Mouse (Mus musculus): ENCODE measurements at regions not wholly inside any gene's neighbourhood (a gene's known extent, or its start where the extent isn't known, plus 50 kb on each side); places are given as distances from the start of the nearest gene placed in this dataset.

DNA sequence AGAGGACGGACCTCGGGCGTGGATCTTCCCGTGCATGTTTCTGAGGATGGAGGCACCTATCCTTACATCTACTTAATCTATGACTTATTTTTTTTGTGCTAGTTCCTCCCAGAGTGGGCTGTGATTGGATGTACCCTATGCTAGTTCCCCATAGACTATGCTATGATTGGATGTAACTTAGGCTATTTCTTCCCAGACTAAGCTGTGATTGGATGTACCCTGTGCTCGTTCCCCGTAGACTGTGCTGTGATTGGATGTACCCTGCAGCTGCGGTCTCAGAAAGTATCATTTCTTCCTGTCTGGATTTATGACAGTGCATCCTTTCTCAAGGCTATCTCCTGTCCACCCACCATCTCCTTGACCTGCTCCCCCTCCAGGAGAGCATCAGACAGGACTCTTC is 410.2 kb downstream of the Ptpru start:
- H3K27me3 ChIP-seq (ENCODE audit: control insufficient read depth, insufficient read depth, low read length): no peaks in the 10 kb centered on the region
- H3K4me3 ChIP-seq (ENCODE audit: low read depth, low read length): no peak overlapping the region
- H3K4me2 ChIP-seq (replicated peaks; ENCODE audit: low read depth, low read length): no peak overlapping the region
- H3K4me1 ChIP-seq (ENCODE audit: control insufficient read depth, insufficient read depth, low read length): no peaks in the 10 kb centered on the region
- H3K36me3 ChIP-seq (ENCODE audit: control insufficient read depth, insufficient read depth, low read length): no peaks in the 10 kb centered on the region
- 93% methylated on average over 7 of the region's 7 CpGs for whole genome bisulfite sequencing
- ATAC-seq (ENCODE audit: insufficient number of reproducible peaks, insufficient read depth, low FRiP score, low read depth): no peak
- no peak overlapping the region for H3K27ac ChIP-seq (ENCODE audit: low read length)
- H3K9ac ChIP-seq (replicated peaks; ENCODE audit: low read depth, low read length): no peak overlapping the region
- no peaks in the 10 kb centered on the region for H3K9me3 ChIP-seq (ENCODE audit: control insufficient read depth, low read depth, low read length)

DNA sequence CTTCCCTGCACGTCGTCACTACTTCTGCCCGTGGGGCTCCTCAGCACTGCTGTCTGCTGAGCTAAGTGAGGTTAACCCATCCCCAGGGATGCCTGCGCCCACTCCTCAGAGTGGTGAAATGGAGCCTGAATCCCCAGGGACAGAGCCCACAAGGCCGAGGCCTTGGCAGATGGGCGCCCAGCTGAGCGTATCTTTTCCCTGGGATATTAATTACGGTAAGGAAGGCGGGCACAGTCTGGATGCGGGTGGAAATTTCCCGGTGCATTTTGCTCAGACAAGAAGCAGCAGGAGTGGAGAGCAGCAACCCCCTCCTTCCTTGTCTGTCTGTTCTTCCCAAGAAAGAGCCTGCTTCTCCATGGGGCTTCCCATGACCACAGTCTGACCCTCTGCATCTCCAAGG is 408.7 kb downstream of the Ptpru start:
- Histone ChIP-seq H3K4me3 (ENCODE audit: low read depth, low read length) (no peak overlapping the region), H3K27me3 (ENCODE audit: control insufficient read depth, insufficient read depth, low read length) (no peaks in the 10 kb centered on the region), H3K9me3 (ENCODE audit: control insufficient read depth, low read depth, low read length) (no peaks in the 10 kb centered on the region), H3K27ac (ENCODE audit: low read length) (no peak overlapping the region), H3K36me3 (ENCODE audit: control insufficient read depth, insufficient read depth, low read length) (no peaks in the 10 kb centered on the region), H3K9ac (replicated peaks; ENCODE audit: low read depth, low read length) (no peak overlapping the region), H3K4me2 (replicated peaks; ENCODE audit: low read depth, low read length) (no peak overlapping the region), H3K4me1 (ENCODE audit: control insufficient read depth, insufficient read depth, low read length) (no peaks in the 10 kb centered on the region)
- ATAC-seq (ENCODE audit: insufficient number of reproducible peaks, insufficient read depth, low FRiP score, low read depth): no peak
- 69% methylated on average over 11 of the region's 11 CpGs for WGBS

DNA sequence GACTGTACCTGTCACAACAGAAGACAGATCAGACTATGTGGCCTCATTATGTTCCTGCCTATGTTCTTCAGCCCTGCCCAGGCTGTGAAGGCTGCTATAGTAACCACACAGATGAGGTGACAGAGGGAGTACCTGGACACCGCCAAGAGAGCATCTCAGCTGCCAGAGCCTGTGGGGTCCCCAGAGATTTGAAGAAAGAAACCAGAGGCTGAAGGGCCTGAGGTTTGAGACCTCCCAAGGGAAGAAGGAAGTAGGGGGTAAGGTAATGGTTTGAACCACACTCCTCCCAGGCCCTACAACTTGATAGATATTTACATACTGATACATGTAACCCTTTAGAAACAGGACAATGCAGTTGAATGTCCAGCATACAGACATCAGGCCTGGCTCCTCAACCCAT is 407.7 kb downstream of the Ptpru start:
- H3K9me3 ChIP-seq (ENCODE audit: control insufficient read depth, low read depth, low read length): no peaks in the 10 kb centered on the region
- 82% methylated on average over 1 of the region's 1 CpGs for WGBS
- H3K9ac ChIP-seq (replicated peaks; ENCODE audit: low read depth, low read length): no peak overlapping the region
- no peak overlapping the region for H3K4me2 ChIP-seq (replicated peaks; ENCODE audit: low read depth, low read length)
- H3K4me1 ChIP-seq (ENCODE audit: control insufficient read depth, insufficient read depth, low read length): no peaks in the 10 kb centered on the region
- no peak overlapping the region for H3K4me3 ChIP-seq (ENCODE audit: low read depth, low read length)
- no peaks in the 10 kb centered on the region for H3K27me3 ChIP-seq (ENCODE audit: control insufficient read depth, insufficient read depth, low read length)
- no peaks in the 10 kb centered on the region for H3K36me3 ChIP-seq (ENCODE audit: control insufficient read depth, insufficient read depth, low read length)
- H3K27ac ChIP-seq (ENCODE audit: low read length): no peak overlapping the region
- ATAC-seq (ENCODE audit: insufficient number of reproducible peaks, insufficient read depth, low FRiP score, low read depth): no peak

DNA sequence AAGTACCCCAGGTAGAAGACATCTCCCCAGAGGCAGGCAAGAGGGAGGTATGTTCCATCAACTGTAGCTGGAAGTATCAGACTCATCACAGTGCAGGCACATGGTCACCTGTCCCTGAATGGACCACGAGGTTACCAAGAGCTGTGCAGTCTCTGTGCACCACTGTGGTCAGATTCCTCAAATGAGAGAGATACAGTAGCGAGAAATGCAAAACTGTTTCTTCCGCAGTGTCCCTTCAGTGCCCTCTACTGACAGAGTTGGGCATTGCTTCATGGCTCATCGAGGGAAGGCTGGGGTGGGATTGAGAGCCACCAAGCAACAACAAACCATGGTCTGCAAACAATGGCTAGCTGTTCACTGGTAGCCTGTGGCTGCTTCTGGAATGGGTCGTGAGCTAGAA is 406.9 kb downstream of the Ptpru start:
- WGBS: 11% methylated on average over 5 of the region's 5 CpGs
- Histone ChIP-seq H3K4me1 (ENCODE audit: control insufficient read depth, insufficient read depth, low read length) (no peaks in the 10 kb centered on the region), H3K36me3 (ENCODE audit: control insufficient read depth, insufficient read depth, low read length) (no peaks in the 10 kb centered on the region), H3K27ac (ENCODE audit: low read length) (no peak overlapping the region), H3K4me3 (ENCODE audit: low read depth, low read length) (no peak overlapping the region), H3K27me3 (ENCODE audit: control insufficient read depth, insufficient read depth, low read length) (no peaks in the 10 kb centered on the region), H3K9me3 (ENCODE audit: control insufficient read depth, low read depth, low read length) (no peaks in the 10 kb centered on the region), H3K4me2 (replicated peaks; ENCODE audit: low read depth, low read length) (no peak overlapping the region), H3K9ac (replicated peaks; ENCODE audit: low read depth, low read length) (no peak overlapping the region)
- ATAC-seq (ENCODE audit: insufficient number of reproducible peaks, insufficient read depth, low FRiP score, low read depth): no peak

DNA sequence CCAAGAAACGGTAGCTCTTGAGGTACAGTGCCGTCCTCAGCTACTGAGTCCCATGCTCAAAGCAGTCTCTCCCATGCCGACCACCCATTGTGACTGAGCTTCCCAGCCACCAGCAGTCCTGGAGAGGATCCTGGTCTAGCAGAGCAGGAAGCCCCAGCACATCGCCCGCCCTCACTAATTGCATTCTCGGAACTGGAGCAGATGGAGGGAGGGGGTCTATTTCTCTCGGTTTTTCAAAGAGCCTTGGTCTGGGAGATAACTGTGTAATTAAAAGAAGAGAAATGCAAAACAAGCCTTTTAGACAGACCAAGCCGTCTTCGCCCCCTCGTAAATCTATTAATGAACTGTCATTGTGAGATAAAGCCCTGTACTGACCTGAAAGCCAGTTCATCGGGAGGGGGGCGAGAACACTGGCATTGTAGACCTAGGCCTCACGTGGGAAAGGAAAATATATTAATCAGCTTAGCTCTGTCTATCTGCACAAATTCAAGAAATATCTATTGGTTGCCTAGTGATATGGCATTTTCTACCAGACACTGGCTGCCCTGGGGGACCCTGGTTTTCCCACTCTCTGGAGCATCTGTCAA is 405.4 kb downstream of the Ptpru start:
- H3K4me1 ChIP-seq (ENCODE audit: control insufficient read depth, insufficient read depth, low read length): no peaks in the 10 kb centered on the region
- H3K9ac ChIP-seq (replicated peaks; ENCODE audit: low read depth, low read length): no peak overlapping the region
- WGBS: 49% methylated on average over 13 of the region's 13 CpGs
- no peak overlapping the region for H3K4me2 ChIP-seq (replicated peaks; ENCODE audit: low read depth, low read length)
- H3K36me3 ChIP-seq (ENCODE audit: control insufficient read depth, insufficient read depth, low read length): no peaks in the 10 kb centered on the region
- no peak for ATAC-seq (ENCODE audit: insufficient number of reproducible peaks, insufficient read depth, low FRiP score, low read depth)
- H3K27me3 ChIP-seq (ENCODE audit: control insufficient read depth, insufficient read depth, low read length): no peaks in the 10 kb centered on the region
- H3K9me3 ChIP-seq (ENCODE audit: control insufficient read depth, low read depth, low read length): no peaks in the 10 kb centered on the region
- no peak overlapping the region for H3K4me3 ChIP-seq (ENCODE audit: low read depth, low read length)
- no peak overlapping the region for H3K27ac ChIP-seq (ENCODE audit: low read length)

DNA sequence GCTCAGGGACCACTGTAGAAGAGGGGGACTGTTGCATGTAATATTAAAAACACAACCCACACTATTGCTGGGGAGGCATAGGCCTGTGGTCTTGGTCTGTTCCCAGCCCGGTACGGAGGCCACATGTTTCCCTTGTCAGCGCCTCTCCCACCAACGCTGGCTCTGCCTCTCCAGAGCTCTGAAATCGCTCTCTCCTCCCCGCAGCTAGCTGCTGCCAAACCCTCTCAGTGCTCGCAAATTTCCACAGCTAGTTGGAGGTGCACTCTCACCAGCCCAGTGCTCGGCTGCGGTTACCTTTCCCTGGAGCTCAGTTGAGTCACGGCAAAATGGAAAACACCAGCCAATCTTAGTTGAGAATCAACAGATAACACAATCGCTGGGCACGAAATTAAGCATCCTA is 402.9 kb downstream of the Ptpru start:
- H3K27ac ChIP-seq (ENCODE audit: low read length): no peak overlapping the region
- H3K9me3 ChIP-seq (ENCODE audit: control insufficient read depth, low read depth, low read length): no peaks in the 10 kb centered on the region
- H3K36me3 ChIP-seq (ENCODE audit: control insufficient read depth, insufficient read depth, low read length): no peaks in the 10 kb centered on the region
- no peak overlapping the region for H3K4me3 ChIP-seq (ENCODE audit: low read depth, low read length)
- ATAC-seq (ENCODE audit: insufficient number of reproducible peaks, insufficient read depth, low FRiP score, low read depth): no peak
- no peaks in the 10 kb centered on the region for H3K4me1 ChIP-seq (ENCODE audit: control insufficient read depth, insufficient read depth, low read length)
- no peak overlapping the region for H3K4me2 ChIP-seq (replicated peaks; ENCODE audit: low read depth, low read length)
- no peaks in the 10 kb centered on the region for H3K27me3 ChIP-seq (ENCODE audit: control insufficient read depth, insufficient read depth, low read length)
- no peak overlapping the region for H3K9ac ChIP-seq (replicated peaks; ENCODE audit: low read depth, low read length)
- WGBS: 80% methylated on average over 12 of the region's 12 CpGs

DNA sequence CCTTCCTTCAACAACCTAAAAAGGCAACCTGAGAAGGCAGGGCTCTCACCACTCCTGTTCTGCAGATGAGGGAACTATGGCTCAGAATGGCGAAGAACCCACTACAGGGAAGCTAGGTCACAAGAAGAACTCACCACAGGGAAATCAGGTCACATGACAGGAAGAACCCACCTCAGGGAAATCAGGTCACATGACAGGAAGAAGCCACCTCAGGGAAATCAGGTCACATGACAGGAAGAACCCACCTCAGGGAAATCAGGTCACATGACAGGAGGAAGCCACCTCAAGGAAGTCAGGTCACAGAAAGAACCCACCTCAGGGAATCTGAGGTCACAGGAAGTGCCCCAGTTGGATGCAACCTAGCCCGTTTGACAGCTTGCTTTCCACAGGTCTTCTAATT is 399.7 kb downstream of the Ptpru start:
- 85% methylated on average over 2 of the region's 2 CpGs for WGBS
- no peak for ATAC-seq (ENCODE audit: insufficient number of reproducible peaks, insufficient read depth, low FRiP score, low read depth)
- H3K27ac ChIP-seq (ENCODE audit: low read length): no peak overlapping the region
- no peak overlapping the region for H3K4me3 ChIP-seq (ENCODE audit: low read depth, low read length)
- no peaks in the 10 kb centered on the region for H3K36me3 ChIP-seq (ENCODE audit: control insufficient read depth, insufficient read depth, low read length)
- H3K27me3 ChIP-seq (ENCODE audit: control insufficient read depth, insufficient read depth, low read length): no peaks in the 10 kb centered on the region
- H3K4me1 ChIP-seq (ENCODE audit: control insufficient read depth, insufficient read depth, low read length): no peaks in the 10 kb centered on the region
- no peaks in the 10 kb centered on the region for H3K9me3 ChIP-seq (ENCODE audit: control insufficient read depth, low read depth, low read length)
- no peak overlapping the region for H3K4me2 ChIP-seq (replicated peaks; ENCODE audit: low read depth, low read length)
- H3K9ac ChIP-seq (replicated peaks; ENCODE audit: low read depth, low read length): no peak overlapping the region

DNA sequence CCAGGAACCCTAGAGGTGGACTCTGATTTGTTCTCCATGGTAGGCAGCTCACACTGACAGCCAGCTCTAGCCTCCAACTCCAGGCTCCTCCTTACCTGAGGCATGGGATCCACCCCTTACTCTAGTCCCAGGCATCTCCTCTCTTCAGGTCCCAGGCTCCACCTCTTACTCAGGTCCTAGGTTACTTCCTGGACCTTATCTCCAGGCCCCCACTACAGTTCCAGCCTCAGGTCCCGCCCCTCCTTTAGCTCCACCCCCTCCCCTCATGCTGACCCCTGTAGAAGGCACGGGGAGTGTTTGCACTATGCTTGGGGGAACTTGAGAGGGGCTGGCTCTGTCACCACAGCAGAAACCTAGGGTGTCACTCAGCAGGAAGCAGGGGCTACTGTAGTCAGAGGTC is 399.2 kb downstream of the Ptpru start:
- Histone ChIP-seq H3K27ac (ENCODE audit: low read length) (no peak overlapping the region), H3K4me2 (replicated peaks; ENCODE audit: low read depth, low read length) (no peak overlapping the region), H3K4me3 (ENCODE audit: low read depth, low read length) (no peak overlapping the region), H3K9ac (replicated peaks; ENCODE audit: low read depth, low read length) (no peak overlapping the region), H3K27me3 (ENCODE audit: control insufficient read depth, insufficient read depth, low read length) (no peaks in the 10 kb centered on the region), H3K4me1 (ENCODE audit: control insufficient read depth, insufficient read depth, low read length) (no peaks in the 10 kb centered on the region), H3K9me3 (ENCODE audit: control insufficient read depth, low read depth, low read length) (no peaks in the 10 kb centered on the region), H3K36me3 (ENCODE audit: control insufficient read depth, insufficient read depth, low read length) (no peaks in the 10 kb centered on the region)
- ATAC-seq (ENCODE audit: insufficient number of reproducible peaks, insufficient read depth, low FRiP score, low read depth): peak; percentile 82
- 6% methylated on average over 2 of the region's 2 CpGs for WGBS

DNA sequence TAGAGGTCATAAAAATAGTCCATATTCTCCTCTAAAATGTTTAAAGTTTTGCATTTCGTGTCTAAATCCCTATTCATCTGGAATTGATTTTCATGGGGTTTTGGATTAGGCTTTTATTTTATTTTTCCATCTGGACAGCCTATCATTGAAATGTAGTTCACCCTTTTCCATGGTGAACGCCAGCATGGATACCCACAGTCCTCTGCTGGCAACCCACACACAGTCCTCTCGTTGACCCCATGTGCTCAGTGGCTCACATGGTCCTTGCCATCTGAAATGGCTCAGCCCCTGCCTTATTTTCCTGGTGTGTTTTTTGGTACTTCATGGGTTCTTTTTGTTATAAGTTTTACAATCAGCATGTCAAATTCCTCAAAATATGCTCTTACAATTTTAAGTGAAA is 397.2 kb downstream of the Ptpru start:
- no peak for ATAC-seq (ENCODE audit: insufficient number of reproducible peaks, insufficient read depth, low FRiP score, low read depth)

More for the DNA sequence above, 397.2 kb downstream of the Ptpru start:
- WGBS: 81% methylated on average over 3 of the region's 3 CpGs
- H3K9me3 ChIP-seq (ENCODE audit: control insufficient read depth, low read depth, low read length): no peaks in the 10 kb centered on the region
- H3K4me2 ChIP-seq (replicated peaks; ENCODE audit: low read depth, low read length): no peak overlapping the region
- H3K27me3 ChIP-seq (ENCODE audit: control insufficient read depth, insufficient read depth, low read length): no peaks in the 10 kb centered on the region
- no peaks in the 10 kb centered on the region for H3K36me3 ChIP-seq (ENCODE audit: control insufficient read depth, insufficient read depth, low read length)
- no peak overlapping the region for H3K9ac ChIP-seq (replicated peaks; ENCODE audit: low read depth, low read length)
- no peaks in the 10 kb centered on the region for H3K4me1 ChIP-seq (ENCODE audit: control insufficient read depth, insufficient read depth, low read length)
- no peak overlapping the region for H3K27ac ChIP-seq (ENCODE audit: low read length)
- no peak overlapping the region for H3K4me3 ChIP-seq (ENCODE audit: low read depth, low read length)
